Mouse (Mus musculus) MEL (cell line): ENCODE results near the gene Slc25a11.

Experiments used
- CHD2 ChIP-seq: IDR thresholded peaks from 2 replicates; pipeline ENCODE4 v1.6.1; 2011; ENCODE audit warnings: low read length, improper control_type of control experiment
- CTCF ChIP-seq, 3 experiments: IDR thresholded peaks in 2 of 3; conservative IDR thresholded peaks in 1 of 3; 2 replicates each; pipeline ENCODE4 v1.5.1; 2011 to 2012; ENCODE audit warnings: low read length in 3 of 3, low read depth in 2 of 3, mild to moderate bottlenecking in 2 of 3, improper control_type of control experiment in 1 of 3, inconsistent platforms in 1 of 3, mixed read lengths in 1 of 3, moderate library complexity in 1 of 3; ENCODE audit not compliant: control insufficient read depth in 1 of 3, insufficient read depth in 1 of 3, poor library complexity in 1 of 3, severe bottlenecking in 1 of 3
- POLR2A ChIP-seq, 2 experiments: IDR thresholded peaks; 2 replicates each; pipeline ENCODE4 v1.6.1; 2011 to 2012; ENCODE audit warnings: low read length in 2 of 2, mild to moderate bottlenecking in 2 of 2, control low read depth in 1 of 2, improper control_type of control experiment in 1 of 2, low read depth in 1 of 2, moderate library complexity in 1 of 2; ENCODE audit not compliant: control insufficient read depth in 1 of 2, insufficient read depth in 1 of 2, poor library complexity in 1 of 2
- SIN3A ChIP-seq: IDR thresholded peaks from 2 replicates; pipeline ENCODE4 v1.6.1; 2012; ENCODE audit warnings: low read length, improper control_type of control experiment, inconsistent platforms
- ZC3H11A ChIP-seq: IDR thresholded peaks from 2 replicates; pipeline ENCODE4 v1.6.1; 2012; ENCODE audit warnings: low read depth, mild to moderate bottlenecking, inconsistent platforms, low read length, improper control_type of control experiment
- ZNF384 ChIP-seq: IDR thresholded peaks from 2 replicates; pipeline ENCODE4 v1.6.1; 2012; ENCODE audit warnings: low read depth, mild to moderate bottlenecking, inconsistent platforms, low read length, improper control_type of control experiment

DNA sequence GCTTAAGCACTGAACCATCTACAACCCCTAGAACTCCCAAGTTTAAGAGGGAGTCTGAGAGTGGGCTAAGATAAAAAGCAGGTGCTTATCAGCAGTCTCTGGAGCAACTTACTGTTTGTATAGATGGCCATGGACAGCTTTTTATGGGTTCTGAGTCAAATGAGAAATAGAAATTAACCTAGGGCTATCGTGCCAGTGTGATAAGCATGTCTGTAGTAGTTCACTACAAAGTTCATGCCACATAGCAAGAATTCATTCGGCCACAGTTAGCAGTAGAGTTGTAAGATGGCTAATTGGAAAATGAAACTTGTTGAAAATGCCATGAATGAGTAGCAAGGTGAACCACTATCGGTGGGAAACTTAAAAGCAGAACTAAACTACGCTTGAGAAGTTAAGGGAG is 1.2 kb upstream of the Slc25a11 start:
- no peak for TF ChIP-seq CTCF (IDR thresholded peaks at IDR 0.05 in 2 of 3, conservative IDR thresholded peaks at IDR 0.05 in 1 of 3; ENCODE audit: control insufficient read depth in 1 of 3, insufficient read depth in 1 of 3, low read depth in 2 of 3, low read length in 3 of 3, poor library complexity in 1 of 3, severe bottlenecking in 1 of 3)
- no peak for TF ChIP-seq POLR2A (IDR thresholded peaks at IDR 0.05; ENCODE audit: control insufficient read depth in 1 of 2, insufficient read depth in 1 of 2, low read depth in 1 of 2, low read length in 2 of 2, poor library complexity in 1 of 2)
- TF ChIP-seq ZC3H11A: no peak
- peak; percentile 59 for TF ChIP-seq SIN3A
- TF ChIP-seq ZNF384: no peak; the same call in 1 of the 2 replicates
- TF ChIP-seq CHD2: no peak; the same call in 1 of the 2 replicates
